Mouse (Mus musculus) frontal cortex, postnatal 36 days (tissue): ENCODE measurements around the gene Rmnd1.
A peak's percentile ranks its signal among the peaks of the same experiment; 100 is the strongest.

Source experiments
- DNase-seq, 2 experiments: peaks; one replicate each; pipeline ENCODE4 v3.0.0; 2022; ENCODE audit warnings: low spot score in 2 of 2

Rmnd1 gene

DNA sequence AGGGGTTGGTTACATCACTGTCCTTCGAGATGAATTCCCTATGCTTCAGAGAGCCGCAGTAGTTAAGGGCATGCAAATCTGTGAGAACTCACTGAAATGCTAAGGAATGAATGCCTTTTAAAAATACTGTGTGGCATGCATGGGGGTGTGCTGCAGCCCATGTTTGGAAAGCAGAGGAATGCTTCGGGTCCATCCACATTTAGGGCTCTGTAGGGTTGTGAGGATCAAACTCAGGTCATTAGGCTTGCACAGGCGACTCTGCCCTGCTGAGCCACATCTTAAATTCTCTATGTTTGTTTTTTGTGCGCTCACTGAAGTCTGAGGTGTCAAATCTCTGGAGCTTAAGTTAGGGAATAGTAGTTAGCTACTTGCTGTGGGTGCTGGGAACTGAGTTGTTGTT lies 41.1 kb downstream of the Rmnd1 start:
- no peak for DNase-seq

DNA sequence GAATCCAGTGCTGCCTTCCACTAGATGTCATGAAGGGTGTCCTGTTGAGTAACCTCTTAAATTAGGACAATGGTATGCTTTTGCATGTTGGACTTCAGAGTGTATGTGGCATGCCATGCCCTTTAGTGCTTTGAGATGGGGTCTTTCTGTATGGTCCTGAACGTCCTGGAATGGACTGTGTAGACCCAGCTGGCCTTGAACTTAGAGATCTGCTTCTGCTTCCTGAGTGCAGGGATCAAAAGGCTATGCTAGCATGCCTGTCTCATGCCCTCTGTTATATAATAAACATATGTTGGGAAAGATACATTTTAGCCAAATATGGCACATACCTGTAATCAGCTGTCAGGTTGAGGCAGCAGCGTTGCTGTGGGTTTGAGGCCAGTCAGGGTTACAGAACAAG lies 41.6 kb downstream of the Rmnd1 start:
- no peak for DNase-seq

DNA sequence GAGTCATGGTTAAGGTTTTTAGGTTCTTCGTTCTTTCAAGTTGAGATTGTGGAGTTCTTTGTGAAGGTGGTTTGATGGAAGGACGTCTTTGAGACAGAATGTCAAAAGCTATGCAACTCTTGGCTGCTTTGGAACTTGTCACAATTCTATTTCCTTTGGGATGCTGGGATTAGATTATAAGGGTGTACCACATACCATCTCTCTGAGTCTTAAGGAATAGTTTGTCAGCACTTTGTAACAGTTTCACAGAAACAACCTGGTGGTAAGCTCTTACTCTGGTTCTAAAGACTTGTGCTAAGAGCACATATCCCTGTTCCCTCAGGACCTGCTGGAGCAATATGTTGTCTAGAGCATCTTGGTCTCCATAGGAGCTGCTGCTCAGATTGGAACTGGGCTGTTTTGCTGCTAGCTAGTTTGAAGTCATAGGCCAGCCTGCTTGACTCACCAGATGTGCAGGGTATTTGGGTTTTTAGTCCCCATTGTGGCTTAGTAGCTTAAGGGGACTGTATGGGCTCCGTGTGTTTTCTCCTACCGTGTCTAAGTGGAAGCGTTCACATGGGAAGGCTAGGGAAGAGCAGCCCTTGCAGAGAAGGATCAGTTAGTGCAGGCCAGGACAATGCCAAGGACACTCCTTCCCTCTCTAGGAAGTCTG lies 42.6 kb downstream of the Rmnd1 start:
- no peak for DNase-seq

DNA sequence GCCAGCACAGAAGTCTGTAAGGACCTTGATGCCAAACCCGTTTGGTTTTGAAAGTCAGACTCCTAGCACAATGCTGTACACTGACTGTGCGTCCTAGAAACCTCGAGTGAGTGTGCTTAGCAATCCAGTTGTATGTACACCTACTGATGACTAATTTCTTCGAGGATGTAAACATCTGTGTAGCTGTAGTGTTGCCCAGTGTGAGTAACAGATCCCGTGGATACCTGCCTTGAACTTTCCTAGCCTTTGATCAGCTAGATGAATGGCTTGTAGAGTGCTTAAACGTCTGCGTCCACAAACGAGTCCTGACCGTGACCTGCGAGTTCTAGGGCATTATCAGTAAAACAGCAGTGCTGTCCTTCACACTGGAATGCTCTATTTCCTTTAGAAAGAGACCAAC lies 43.2 kb downstream of the Rmnd1 start:
- no peak for DNase-seq

DNA sequence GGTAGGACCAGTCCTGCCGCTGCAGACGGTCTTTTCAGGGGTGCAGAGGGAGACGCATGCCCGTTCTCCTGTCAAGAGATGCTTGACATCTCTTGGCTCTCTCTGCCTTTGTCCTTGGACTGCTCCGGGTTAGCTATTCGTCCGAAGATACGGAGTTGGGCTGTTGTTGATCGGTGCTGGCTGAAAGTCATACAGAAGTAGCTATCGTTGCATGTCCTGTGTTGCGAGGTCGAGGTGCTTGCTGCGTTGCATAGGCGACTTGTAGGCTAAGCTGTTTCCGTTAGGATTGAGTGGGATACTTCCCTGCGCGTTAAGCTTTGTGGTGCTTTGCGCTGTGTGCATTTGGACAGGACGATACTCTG lies 43.8 kb downstream of the Rmnd1 start:
- DNase-seq = peak in 1 of 2 experiments; percentile 34

DNA sequence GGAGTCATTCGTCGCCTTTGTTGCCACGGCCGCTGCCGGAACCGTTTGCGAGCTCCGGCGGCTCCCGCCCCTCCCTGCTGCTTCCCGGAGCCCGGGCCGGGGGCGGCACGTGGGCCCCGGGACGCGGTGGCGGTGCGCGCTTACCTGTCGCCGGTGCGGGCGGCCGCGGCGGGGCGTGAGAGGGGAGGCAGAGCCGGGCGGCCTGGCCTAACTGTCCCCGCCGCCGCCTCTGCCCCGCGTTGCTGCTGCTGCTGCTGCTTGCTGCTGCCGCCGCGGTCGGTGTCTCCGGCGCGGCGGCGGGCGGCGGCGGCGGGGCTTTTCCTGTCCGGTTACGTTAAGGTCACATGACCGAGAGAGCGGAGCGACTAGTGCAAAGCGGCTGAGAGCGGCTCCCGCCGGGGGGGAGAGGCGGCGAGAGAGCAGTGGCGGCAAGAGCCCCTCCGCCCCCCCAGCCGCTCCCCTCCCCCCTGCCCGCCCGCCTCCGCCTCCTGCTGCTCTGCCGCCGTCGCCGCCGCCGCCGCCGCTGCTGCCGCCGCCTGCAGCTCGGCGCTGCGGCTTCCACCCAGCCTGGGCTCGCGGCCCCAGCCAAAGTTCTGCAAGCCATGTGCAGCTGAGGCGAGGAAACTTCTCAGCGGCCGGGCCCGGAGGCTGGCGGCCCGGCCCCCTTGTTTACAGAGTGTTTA lies 44.3 kb downstream of the Rmnd1 start, which contains the start of gene Zbtb2:
Gene Zbtb2 (minus strand): TSS at position 408 of the 683 bp plus-strand sequence.
- DNase-seq = peak; percentile 42 to 52

DNA sequence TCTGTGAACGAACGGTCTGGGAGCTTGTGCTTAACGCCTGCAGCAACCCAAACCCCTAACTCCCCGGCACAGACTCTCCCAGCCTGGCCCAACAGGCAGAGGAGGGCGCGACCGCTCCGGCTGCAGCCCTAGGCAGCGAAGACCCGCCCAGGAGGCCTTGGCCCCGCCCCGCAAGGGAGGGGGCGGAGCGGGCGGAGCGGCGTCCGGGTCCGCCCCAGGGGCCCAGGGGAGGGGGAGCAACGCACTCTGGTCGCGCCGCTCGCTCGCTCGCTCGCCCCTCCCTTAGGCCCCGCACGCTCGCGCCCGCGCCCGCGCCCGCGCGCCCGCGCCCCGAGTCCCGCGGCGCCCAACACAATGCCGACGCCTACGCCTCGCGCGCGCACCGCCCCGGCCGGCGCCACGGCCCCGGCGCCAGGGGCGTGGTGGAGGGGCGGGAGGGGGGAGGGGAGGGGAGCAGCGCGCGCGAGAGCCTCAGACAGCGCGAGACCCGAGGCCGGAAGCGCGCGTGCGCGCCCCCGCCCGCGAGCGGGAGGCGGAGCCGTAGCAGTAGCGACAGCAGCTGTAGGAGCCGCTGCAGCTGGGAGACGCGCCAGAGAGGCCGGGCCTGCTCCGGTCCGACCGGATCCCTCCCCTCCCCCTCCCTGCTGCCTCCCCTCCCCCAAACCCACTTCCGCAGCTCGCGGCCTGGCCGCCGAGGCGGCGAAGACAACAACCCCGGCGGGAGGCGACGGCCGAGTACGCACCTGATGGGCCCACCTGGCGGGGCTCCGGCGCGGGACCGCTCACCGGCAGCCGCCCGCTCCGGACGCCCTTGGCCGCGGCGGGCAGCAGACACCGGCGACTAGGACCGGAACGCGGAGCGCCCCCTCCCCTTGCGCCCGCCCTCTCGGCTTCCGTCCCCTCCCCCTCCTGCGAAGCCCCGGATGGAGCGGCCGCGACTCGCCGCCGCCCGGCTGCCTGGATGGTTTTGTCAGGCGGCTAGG lies 45.3 kb downstream of the Rmnd1 start:
- peak; percentile 83 to 92 for DNase-seq

DNA sequence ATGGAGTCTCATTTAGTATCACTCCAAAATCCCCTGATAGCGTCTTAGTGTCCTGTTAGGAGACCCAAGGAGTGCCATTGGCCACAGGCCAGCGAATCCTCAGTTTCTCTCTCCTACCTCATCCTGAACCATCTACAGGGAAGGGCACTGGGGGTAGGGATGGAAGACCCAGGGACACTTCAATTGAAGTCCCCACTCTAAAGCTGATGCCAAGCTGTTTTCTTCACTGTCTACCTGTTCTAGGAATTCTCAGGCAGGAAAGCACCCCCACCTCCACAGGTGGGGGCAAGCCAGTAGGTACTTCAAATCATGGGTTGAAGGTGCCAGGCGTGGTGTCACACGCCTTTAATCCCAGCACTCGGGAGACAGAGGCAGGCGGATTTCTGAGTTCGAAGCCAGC lies 47.9 kb downstream of the Rmnd1 start:
- DNase-seq = no peak

DNA sequence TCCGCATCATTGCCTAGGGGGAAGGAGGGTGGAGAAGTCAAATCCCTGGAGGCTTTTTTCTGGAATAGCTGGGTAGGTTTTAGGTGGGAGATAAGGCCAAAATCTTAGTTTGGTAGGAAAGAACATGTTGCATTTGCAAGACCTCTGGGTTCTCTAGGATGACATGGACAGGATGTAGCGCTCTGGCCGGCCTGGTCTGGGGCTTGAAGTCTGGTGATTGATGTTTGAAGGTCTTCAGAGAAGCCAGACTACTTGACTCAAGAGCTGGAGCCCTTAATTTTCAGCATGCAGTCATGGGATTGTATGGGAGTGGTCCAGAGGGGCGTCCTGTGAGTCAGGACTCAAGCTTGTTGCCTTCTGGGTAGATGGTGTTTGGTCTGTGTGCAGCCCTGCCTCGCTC lies 51.4 kb downstream of the Rmnd1 start:
- DNase-seq = no peak

DNA sequence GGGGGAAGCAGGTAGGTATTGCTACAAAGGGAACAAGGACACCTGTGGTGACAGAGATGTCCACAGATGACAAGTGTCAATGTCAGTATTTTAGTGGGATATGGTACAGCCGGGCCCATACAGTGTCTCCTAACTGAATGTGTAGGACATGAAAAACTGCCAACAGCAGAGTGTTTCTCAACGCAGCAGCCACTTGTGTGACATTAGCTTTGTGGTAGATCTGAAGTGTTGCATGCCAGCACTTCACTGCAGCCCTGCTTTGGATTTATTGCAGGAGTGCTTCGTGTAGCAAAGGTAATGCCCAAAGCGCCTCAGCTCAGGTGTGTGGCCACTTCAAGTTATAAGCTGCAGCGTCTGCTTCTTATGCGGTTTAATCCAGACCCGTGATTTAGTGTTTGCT lies 55.3 kb downstream of the Rmnd1 start:
- DNase-seq = no peak

DNA sequence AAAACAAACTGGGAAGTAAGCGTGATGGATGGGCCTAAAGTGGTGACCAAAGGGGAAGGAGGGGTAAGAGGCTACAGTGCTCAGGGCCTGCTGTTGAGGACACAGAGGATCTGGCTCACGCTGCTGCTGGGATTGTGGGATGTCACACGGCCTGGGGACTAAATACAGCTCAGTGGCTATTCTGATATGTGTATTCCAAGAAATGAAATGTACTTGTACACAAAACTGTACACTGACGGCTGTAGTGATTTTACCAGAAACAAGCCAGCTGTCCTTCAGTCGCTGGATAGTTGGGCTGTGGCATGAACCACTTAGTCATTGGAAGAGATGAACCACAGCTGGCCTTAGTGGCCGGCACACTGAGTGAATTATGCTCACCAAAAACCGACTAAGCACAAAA lies 55.7 kb downstream of the Rmnd1 start:
- no peak for DNase-seq

DNA sequence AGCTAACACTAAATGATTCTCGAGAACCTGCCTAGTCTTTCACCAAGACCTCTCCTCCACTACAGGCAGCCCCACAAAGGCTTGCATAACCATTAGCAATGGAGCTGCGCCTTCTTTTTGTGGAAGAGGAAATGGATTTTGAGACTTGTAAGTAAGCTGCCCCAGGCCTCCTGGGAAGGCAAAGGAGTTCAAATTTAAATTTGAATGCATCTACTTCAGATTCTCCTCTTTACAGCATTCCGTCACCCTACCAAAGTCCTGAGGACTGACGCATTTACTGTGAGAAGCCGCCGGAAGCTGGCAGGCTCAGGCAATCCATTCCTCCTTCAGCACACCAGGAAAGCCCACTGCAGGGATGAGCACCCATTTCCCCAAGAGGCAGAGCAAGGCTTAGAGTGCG lies 56.9 kb downstream of the Rmnd1 start:
- DNase-seq = no peak

DNA sequence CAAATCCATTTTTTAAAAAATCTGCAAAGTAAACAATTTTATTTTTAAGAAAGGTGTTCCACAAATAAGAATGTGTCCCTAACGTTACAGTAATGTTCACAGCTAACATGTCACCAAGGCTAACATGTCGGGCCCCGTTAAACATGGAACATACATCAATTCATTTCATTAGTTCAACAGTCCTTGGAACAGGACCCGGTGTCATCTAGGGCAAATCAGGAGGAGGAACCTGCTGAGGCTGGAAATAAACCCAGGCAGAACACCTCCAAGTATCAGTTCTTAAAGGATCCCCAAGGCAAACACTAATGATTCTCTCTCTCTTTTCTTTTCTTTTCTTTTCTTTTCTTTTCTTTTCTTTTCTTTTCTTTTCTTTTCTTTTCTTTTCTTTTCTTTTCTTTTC lies 57.5 kb downstream of the Rmnd1 start:
- DNase-seq = no peak

DNA sequence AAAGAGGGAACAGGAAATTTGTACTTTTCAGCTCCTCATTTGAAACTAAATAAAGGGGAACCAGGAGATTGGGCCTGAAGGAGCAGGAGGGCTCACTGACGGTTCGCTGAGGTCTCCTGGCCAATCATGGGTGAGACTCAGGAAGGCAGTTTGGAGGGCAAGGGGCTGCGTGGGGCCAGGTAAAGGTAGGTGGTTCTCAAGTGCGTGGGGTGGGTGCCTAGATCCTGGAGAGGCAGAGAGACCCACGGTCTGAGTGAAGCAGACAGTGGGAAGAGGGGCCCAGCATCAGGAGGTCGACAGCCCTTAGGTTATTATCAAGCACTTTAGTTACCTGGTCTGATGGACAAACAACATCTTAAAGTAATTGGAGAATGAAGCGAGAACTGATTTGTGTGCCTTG lies 57.9 kb downstream of the Rmnd1 start:
- no peak for DNase-seq

DNA sequence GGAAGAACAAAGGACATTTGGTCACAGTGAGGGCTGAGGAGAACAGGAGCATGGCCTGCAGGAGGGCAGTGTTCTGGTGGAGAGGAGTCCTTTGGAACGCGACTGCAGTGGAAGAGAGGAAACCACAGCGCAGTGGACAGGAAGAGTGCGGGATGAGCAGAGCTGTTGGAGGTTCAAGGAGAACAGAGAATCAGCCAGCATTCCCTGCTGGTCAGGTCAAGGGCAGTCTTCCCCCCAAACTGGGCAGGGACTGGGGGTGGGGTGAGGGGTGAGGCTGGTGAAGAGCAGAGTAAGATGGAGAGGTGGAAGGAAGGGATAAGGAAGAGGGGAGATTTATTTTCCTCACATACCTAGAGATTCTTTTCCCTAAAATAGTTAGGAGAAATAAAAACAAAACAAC lies 58.6 kb downstream of the Rmnd1 start:
- DNase-seq = no peak

DNA sequence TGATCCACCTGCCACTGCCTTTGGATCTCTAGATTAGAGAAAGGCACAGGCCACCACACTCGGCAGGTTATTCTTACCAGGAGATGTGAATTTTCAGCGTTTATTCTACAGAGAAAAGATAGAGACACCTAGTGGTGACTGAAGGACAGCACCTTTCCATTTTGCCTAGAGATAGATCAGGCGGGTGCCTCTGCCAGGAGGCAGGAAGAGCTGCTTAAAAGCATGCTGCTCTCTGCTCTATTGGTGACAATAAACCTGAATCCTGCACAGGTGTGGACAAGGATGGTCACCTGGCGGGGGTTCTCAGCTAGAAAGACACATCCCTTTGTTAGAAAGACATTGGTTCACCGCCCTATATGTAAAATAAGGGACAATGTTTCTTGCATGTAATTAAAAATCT lies 60.2 kb downstream of the Rmnd1 start:
- DNase-seq = peak; percentile 30 to 69

DNA sequence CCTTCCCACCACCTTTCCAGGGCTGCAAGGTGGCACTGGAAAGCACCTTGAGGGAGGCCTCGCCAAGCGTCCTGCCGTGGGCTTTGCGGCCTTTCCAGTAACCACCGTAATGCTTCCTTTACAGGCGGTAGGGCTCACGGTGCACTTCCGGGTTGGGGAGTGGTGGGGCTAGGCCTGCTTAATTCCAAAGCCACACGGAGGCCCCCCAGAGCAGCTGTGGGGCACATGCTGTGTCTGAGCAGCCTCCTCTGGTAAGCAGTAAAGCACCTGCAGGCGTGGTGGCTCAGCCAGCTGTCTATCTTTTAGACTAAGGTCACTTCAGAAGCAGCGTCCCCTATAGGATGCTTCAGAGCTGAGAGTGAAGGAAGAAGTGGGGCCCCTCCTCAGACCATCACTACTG lies 62.1 kb downstream of the Rmnd1 start:
- DNase-seq = no peak

DNA sequence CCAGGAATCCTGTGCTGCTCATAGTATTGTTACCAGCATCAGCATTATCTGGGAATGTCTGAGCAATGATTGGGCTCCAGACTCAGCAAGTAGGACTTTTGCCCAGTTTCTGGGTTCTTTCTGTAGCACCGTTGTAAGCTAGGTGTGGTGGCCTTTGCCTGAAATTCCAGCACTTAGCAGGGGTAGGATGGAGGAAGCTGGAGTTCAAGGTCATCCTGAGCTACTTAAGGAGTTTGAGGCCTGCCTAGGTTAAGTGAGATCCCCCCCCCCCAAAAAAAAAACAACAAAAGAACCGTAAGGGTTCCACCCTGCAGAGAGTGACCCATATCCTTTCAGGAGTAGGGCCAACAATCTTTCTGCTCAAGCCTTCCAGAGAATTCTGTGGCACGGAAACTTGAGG lies 67.6 kb downstream of the Rmnd1 start:
- no peak for DNase-seq

DNA sequence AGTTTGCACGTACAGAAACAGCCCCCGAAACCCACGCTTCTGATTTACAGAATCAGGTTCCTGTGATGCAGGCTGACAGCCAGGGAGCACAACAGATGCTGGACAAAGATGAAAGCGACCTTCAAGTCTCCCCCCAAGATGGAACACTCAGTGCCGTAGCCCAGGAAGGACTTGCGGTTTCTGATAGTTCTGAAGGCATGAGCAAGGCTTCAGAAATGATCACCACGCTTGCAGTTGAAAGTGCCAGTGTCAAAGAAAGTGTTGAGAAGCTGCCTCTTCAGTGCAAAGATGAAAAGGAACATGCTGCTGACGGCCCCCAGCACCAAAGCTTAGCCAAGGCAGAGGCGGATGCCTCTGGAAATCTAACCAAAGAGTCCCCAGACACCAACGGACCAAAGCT lies 74.8 kb downstream of the Rmnd1 start:
- no peak for DNase-seq

DNA sequence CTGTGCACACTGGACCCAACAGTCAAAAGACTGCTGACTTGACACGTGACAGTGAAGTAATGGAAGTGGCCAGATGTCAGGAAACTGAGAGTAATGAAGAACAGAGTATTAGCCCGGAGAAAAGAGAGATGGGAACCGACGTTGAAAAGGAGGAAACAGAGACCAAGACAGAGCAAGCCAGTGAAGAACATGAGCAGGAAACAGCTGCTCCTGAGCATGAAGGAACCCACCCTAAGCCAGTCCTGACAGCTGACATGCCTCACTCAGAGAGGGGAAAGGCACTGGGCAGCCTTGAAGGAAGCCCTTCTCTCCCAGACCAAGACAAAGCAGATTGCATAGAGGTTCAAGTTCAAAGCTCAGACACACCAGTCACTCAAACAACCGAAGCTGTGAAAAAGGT lies 75.5 kb downstream of the Rmnd1 start:
- no peak for DNase-seq

DNA sequence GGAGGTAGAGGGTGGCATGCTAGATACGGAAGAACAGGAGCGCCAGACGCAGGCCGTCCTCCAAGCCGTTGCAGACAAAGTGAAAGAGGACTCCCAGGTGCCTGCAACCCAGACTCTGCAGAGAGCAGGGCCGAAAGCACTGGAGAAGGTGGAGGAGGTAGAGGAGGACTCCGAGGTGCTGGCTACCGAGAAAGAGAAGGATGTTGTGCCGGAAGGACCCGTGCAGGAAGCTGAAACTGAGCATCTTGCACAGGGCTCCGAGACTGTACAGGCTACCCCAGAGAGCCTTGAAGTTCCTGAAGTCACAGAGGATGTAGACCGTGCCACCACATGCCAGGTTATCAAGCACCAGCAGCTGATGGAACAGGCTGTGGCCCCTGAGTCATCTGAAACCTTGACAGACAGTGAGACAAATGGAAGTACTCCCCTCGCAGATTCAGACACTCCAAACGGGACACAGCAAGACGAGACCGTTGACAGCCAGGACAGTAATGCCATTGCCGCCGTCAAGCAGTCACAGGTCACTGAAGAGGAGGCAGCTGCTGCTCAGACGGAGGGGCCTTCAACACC lies 76.2 kb downstream of the Rmnd1 start:
- no peak for DNase-seq
